Mouse (Mus musculus): Measurements from ENCODE around the gene Gid8.

Gid8 gene

GRCm38 (mm10) chr2:180748904-180749303 lies 39.0 kb downstream of the Gid8 start:
- no peak for DNase-seq (ENCODE audit: low read depth)

GRCm38 (mm10) chr2:180754976-180755688 lies 45.2 kb downstream of the Gid8 start:
- no peak for DNase-seq (ENCODE audit: low read depth)

- DNase-seq (ENCODE audit: low read depth), result no peak
These were observed 46.0 kb downstream of the Gid8 start for GRCm38 (mm10) chr2:180755896-180756295.

- DNase-seq (ENCODE audit: low read depth), result no peak
These were observed 46.9 kb downstream of the Gid8 start for GRCm38 (mm10) chr2:180756786-180757185.

GRCm38 (mm10) chr2:180758513-180759263 lies 48.8 kb downstream of the Gid8 start:
- DNase-seq (ENCODE audit: low read depth), result no peak

GRCm38 (mm10) chr2:180764986-180765385 lies 55.1 kb downstream of the Gid8 start:
- DNase-seq (ENCODE audit: low read depth), result no peak

- DNase-seq (ENCODE audit: low read depth), result no peak
These were observed 55.8 kb downstream of the Gid8 start for GRCm38 (mm10) chr2:180765713-180766112.

Data from naive thymus-derived CD4-positive, alpha-beta T cell, adult 2 months (primary cell).